Mouse (Mus musculus) liver, embryonic 16.5 days (tissue): ENCODE measurements around the gene Serpinb9b. TPM values are rescaled to one million over a fixed set of nuclear protein-coding genes. Genes with fewer than 3 reads are reported as not detected.
"Not testable (repeated sequence)": the region's sequence is repeated elsewhere in the genome, so short reads cannot be mapped to it uniquely, and the experiment has no call there.

ENCODE experiments used
- ATAC-seq: fragments of 200-750 bp; cut with Nextera tagmentation; 2 replicates; pipeline ENCODE4 v1.8.0; 2017; ENCODE audit warnings: low read depth, mild to moderate bottlenecking, moderate number of reproducible peaks, moderate library complexity
- H3K27ac ChIP-seq: fragments of 300-500 bp; sonication (generic); 2 replicates; pipeline ENCODE4 v1.5.1; 2014; ENCODE audit warnings: mild to moderate bottlenecking, low read length
- H3K27me3 ChIP-seq: fragments of 300-500 bp; sonication (generic); 2 replicates; pipeline ENCODE4 v1.6.1; 2014; ENCODE audit warnings: low read depth, low read length, mixed read lengths; ENCODE audit not compliant: control insufficient read depth, insufficient read depth
- H3K36me3 ChIP-seq: fragments of 300-500 bp; sonication (generic); 2 replicates; pipeline ENCODE4 v1.6.1; 2014; ENCODE audit warnings: mild to moderate bottlenecking; ENCODE audit not compliant: control insufficient read depth, insufficient read depth
- H3K4me1 ChIP-seq: fragments of 300-500 bp; sonication (generic); 2 replicates; pipeline ENCODE4 v1.6.1; 2014; ENCODE audit warnings: low read depth, low read length, mixed read lengths; ENCODE audit not compliant: control insufficient read depth
- H3K4me2 ChIP-seq: fragments of 300-500 bp; sonication (generic); 2 replicates; pipeline ENCODE4 v1.6.1; 2014; ENCODE audit warnings: low read depth, low read length, mixed read lengths
- H3K4me3 ChIP-seq: fragments of 300-500 bp; sonication (generic); 2 replicates; pipeline ENCODE4 v1.5.1; 2014; ENCODE audit warnings: low read depth, mild to moderate bottlenecking, low read length
- H3K9ac ChIP-seq: fragments of 300-500 bp; sonication (generic); 2 replicates; pipeline ENCODE4 v1.6.1; 2014; ENCODE audit warnings: low read depth, low read length
- H3K9me3 ChIP-seq: fragments of 300-500 bp; sonication (generic); replicated peaks from 2 replicates; pipeline ENCODE4 v1.6.1; 2016; ENCODE audit warnings: low read length; ENCODE audit not compliant: control insufficient read depth
- WGBS: fragments of 180-500 bp; shearing (Covaris S2); extraction: QIAGEN DNeasy Blood & Tissue Kit; methylation state at CpG from one replicate; pipeline ENCODE4 v1.1.7; 2014; ENCODE audit not compliant: insufficient replicate concordance; 5-methylcytosine and 5-hydroxymethylcytosine counted together
- polyA plus RNA-seq: library from polyadenylated mRNA; unstranded; fragments of >200 nt; fragmentation: Nextera tagmentation; extraction: Ambion mirVana; gene quantifications from 2 replicates; pipeline ENCODE4 v1.2.1, GENCODE M21; 2015

The Serpinb9b gene
- polyA plus RNA-seq, 1 experiment from 2014 or later = 0.05 TPM

- H3K36me3 ChIP-seq = no peaks in the 10 kb centered on the region
- peak; percentile 9; the same call in 1 of the 2 replicates for ATAC-seq
- no peak overlapping the region for H3K4me2 ChIP-seq
- no peak overlapping the region for H3K4me3 ChIP-seq
- H3K4me1 ChIP-seq = no peaks in the 10 kb centered on the region
- no peaks in the 10 kb centered on the region for H3K27me3 ChIP-seq
- no peaks in the 10 kb centered on the region for H3K9me3 ChIP-seq
- no peak overlapping the region for H3K9ac ChIP-seq
- 28% methylated on average over 2 of the region's 2 CpGs for WGBS
- no peak overlapping the region for H3K27ac ChIP-seq
These were observed 930 bp downstream of the Serpinb9b start for GRCm38 (mm10) chr13:33028146-33028545.

GRCm38 (mm10) chr13:33028550-33028949 lies 1.3 kb downstream of the Serpinb9b start:
- ATAC-seq = no peak
- Histone ChIP-seq H3K27me3 (no peaks in the 10 kb centered on the region), H3K9ac (no peak overlapping the region), H3K4me2 (no peak overlapping the region), H3K36me3 (no peaks in the 10 kb centered on the region), H3K27ac (no peak overlapping the region), H3K4me1 (no peaks in the 10 kb centered on the region), H3K4me3 (no peak overlapping the region), H3K9me3 (no peaks in the 10 kb centered on the region)
- 48% methylated on average over 2 of the region's 2 CpGs for WGBS

DNA sequence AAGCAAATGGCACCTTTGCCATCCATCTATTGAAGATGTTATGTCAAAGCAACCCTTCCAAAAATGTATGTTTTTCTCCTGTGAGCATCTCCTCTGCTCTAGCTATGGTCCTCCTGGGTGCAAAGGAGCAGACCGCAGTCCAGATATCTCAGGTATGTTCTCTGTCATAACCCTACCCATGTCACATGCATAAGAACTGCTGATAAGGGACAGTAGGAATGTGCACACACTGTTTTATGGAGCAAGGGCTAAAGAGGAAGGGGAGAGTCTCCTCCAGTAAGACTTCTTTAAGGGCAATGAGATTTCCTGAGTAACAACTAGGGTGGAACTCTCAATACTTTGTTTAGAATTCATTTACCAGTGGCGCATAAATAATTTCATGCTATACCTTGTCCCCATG lies 2.3 kb downstream of the Serpinb9b start:
- not testable (repeated sequence) for H3K4me3 ChIP-seq, H3K27ac ChIP-seq, H3K9ac ChIP-seq, ATAC-seq, H3K9me3 ChIP-seq, H3K4me1 ChIP-seq, H3K27me3 ChIP-seq, H3K4me2 ChIP-seq, H3K36me3 ChIP-seq
- WGBS = 86% methylated on average over 2 of the region's 2 CpGs

DNA sequence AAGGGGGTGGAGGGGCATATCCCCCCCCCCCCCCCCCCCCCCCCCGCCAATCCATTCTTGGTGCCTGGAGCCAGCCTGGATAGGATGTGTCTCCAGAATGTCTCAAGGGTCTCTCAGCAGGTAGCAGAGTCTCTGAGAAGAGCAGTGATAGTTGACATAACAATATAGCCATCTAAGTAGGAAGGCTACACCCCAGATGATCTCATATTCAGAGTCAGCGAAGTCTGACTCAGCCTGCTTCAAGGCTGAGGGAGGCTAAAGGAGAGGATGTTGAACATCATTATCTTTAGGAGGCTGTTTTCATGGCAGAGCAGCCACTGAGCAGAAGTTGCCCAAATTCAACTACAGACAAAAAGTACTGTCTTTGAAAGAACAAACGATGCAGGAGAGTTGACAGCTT lies 3.1 kb downstream of the Serpinb9b start:
- Histone ChIP-seq H3K4me1 (no peaks in the 10 kb centered on the region), H3K9me3 (no peaks in the 10 kb centered on the region), H3K27me3 (no peaks in the 10 kb centered on the region), H3K36me3 (no peaks in the 10 kb centered on the region), H3K4me3 (no peak overlapping the region), H3K4me2 (no peak overlapping the region), H3K27ac (no peak overlapping the region), H3K9ac (no peak overlapping the region)
- WGBS = 59% methylated on average over 2 of the region's 3 CpGs
- ATAC-seq = no peak

- no peak overlapping the region for H3K27ac ChIP-seq
- H3K27me3 ChIP-seq = no peaks in the 10 kb centered on the region
- H3K9ac ChIP-seq = no peak overlapping the region
- H3K9me3 ChIP-seq = no peaks in the 10 kb centered on the region
- no peaks in the 10 kb centered on the region for H3K4me1 ChIP-seq
- no peak overlapping the region for H3K4me2 ChIP-seq
- H3K4me3 ChIP-seq = no peak overlapping the region
- 44% methylated on average over 1 of the region's 1 CpGs for WGBS
- H3K36me3 ChIP-seq = no peaks in the 10 kb centered on the region
- no peak for ATAC-seq
These were observed 8.3 kb downstream of the Serpinb9b start for GRCm38 (mm10) chr13:33035506-33035905.

GRCm38 (mm10) chr13:33043542-33043941 lies 16.3 kb downstream of the Serpinb9b start:
- Histone ChIP-seq H3K27me3 (no peaks in the 10 kb centered on the region), H3K9ac (no peak overlapping the region), H3K36me3 (no peaks in the 10 kb centered on the region), H3K4me2 (no peak overlapping the region), H3K27ac (no peak overlapping the region), H3K4me1 (no peaks in the 10 kb centered on the region; the same call in 1 of the 2 replicates), H3K9me3 (no peaks in the 10 kb centered on the region), H3K4me3 (no peak overlapping the region)
- 76% methylated on average over 3 of the region's 3 CpGs for WGBS
- ATAC-seq = no peak

DNA sequence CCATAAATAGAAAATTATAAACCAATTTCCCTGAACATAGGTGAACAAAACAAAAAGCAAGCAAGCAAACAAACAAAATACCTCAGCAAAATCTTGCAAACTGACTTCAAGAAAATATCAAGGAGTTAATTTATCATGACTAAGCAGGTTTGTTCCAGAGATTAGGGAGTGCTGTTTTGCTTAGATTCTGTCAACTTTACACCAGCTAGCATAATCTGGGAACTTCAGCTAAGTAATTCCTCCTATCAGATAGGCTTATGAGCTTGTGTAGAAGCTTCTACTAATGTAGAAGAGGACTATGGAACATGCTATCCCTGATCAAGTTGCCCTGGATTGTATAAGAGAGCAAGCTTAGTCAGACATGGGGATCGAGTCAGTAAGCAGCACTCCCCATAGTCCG lies 20.0 kb downstream of the Serpinb9b start:
- 72% methylated on average over 2 of the region's 2 CpGs for WGBS
- Histone ChIP-seq H3K27me3 (no peaks in the 10 kb centered on the region), H3K36me3 (no peaks in the 10 kb centered on the region), H3K4me3 (no peak overlapping the region), H3K27ac (no peak overlapping the region), H3K9ac (no peak overlapping the region), H3K4me2 (no peak overlapping the region), H3K9me3 (no peaks in the 10 kb centered on the region), H3K4me1 (no peaks in the 10 kb centered on the region; the same call in 1 of the 2 replicates)
- peak; percentile 71 for ATAC-seq

GRCm38 (mm10) chr13:33048187-33048586 lies 21.0 kb downstream of the Serpinb9b start:
- no peaks in the 10 kb centered on the region for H3K27me3 ChIP-seq
- no peak overlapping the region for H3K4me2 ChIP-seq
- no peak overlapping the region for H3K9ac ChIP-seq
- no peaks in the 10 kb centered on the region; the same call in 1 of the 2 replicates for H3K4me1 ChIP-seq
- no peaks in the 10 kb centered on the region for H3K9me3 ChIP-seq
- no peak overlapping the region for H3K27ac ChIP-seq
- H3K4me3 ChIP-seq = no peak overlapping the region
- no peak for ATAC-seq
- H3K36me3 ChIP-seq = no peaks in the 10 kb centered on the region
- WGBS = 33% methylated on average over 4 of the region's 4 CpGs

DNA sequence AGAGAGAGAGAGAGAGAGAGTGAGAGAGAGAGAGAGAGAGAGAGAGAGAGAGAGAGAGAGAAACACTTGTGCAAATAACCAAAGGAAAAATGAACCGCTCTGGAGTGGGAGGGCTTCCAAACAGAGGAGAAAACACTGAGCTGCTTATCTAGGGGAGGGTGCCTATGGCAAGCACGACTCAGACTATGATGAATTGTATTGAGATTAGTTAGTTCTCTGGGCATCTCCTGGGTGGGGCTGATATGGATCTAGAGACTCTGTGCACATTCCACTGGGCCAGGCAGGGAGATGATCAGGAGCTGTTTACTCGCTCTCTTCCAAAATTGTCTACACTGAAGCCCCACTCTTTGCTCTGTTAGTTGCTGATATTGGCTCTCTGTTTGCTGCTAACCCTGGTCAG lies 24.5 kb downstream of the Serpinb9b start:
- H3K4me2 ChIP-seq = no peak overlapping the region
- no peak overlapping the region for H3K4me3 ChIP-seq
- H3K27me3 ChIP-seq = no peaks in the 10 kb centered on the region
- no peaks in the 10 kb centered on the region for H3K36me3 ChIP-seq
- H3K9ac ChIP-seq = no peak overlapping the region
- no peaks in the 10 kb centered on the region; the same call in 1 of the 2 replicates for H3K4me1 ChIP-seq
- H3K27ac ChIP-seq = no peak overlapping the region
- no peak for ATAC-seq
- WGBS = 34% methylated on average over 3 of the region's 3 CpGs
- H3K9me3 ChIP-seq = no peaks in the 10 kb centered on the region
